Mouse (Mus musculus) G1E (cell line): ENCODE results near the gene Morf4l2.

ENCODE experiments used
- CTCF ChIP-seq: IDR thresholded peaks from 2 replicates; pipeline ENCODE4 v1.5.1; 2012; ENCODE audit warnings: low read depth, low read length, inconsistent platforms, mixed read lengths
- TAL1 ChIP-seq: conservative IDR thresholded peaks from 2 replicates; pipeline ENCODE4 v1.6.1; 2012; ENCODE audit warnings: low read depth, low read length, inconsistent platforms, mixed read lengths

DNA sequence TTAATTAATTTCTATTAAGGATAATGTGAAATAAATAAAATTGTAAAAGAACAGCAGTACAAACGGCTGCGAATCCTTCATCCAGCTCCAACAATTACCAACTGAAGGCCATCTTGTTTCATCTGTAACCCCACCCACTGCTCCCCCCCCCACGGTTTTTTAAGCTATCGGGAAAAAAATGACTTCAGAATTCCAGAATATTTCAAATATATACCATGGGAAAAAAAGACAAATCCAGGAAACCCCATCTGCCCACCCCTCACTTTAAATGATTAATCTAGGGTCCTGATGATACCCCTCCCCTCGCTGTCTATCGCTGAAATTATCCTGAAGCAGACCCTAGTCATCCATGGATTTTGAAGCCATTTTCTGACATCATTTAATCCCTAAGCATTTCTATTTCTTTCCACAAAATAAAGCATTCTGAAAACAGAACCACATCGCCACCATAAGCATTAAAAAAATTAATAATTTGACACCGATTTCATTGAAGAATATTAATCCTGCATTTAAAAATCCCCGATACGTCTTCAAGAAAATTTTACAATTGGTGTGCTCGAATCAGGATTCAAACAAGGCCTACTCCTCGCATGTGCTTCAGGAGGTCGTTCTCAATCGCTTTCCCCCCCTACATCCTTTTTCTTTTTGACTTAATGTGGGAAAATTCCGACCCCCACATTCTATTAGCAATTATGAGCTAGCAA, 3.3 kb downstream of the Morf4l2 start:
- TF ChIP-seq TAL1 (no peak), CTCF (no peak)
